Mouse (Mus musculus): ENCODE measurements around the gene Olfr303. TPM values are rescaled to one million over a fixed set of nuclear protein-coding genes. Genes with fewer than 3 reads are reported as not detected.
"Not testable (repeated sequence)": the region's sequence is repeated elsewhere in the genome, so short reads cannot be mapped to it uniquely, and the experiment has no call there.

Olfr303 gene
- not detected in 2 replicates for total RNA-seq (2014; fragmentation: Nextera tagmentation)
- total RNA-seq (2017), result 0.23 TPM in 1 of 2 replicates, not detected in the other
- not detected in 2 replicates for polyA plus RNA-seq (2012)

DNA sequence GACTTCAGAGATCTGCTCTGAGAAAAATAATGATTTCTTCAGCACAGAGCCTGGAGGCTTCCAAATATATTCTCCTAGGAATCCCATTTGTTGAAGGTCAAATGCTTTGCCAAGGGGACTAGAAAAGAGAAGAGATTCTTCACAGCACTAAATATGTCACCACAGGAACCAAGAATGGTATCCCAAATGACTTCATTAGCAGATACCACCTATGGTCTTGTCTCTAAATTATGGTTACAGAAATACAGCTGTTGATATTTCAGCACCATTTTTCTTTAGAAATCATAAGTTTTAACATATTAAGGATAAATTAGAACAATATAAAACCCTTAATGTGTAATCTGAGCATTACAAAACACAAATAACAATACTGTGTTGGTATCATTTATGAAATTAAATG lies at the start of gene Olfr303:
TSS of gene Olfr303 (minus strand) at position 101 of the 400 bp plus-strand sequence.
- no peak for DNase-seq (ENCODE audit: low spot score)

DNA sequence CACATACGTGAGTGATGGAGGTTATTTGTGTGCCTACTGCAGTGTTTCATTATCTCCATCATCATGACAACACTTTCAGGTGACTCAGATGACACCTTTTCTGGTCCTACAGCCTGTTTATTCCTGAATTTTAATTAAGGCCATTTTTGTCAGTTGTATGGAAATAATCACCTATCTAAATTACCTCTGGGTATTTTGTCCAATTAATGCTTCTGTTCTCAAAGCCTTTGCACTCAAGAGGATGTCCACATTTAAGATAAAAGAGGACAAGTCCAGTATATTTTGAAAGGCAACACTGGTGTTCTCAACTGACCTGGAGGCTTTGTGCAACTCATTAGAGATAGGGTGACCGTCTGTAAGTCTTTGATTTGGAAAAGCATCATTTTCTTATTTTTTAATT lies 6.0 kb upstream of the Olfr303 start, which contains the start of gene Olfr301:
TSS of gene Olfr301 (plus strand) at position 301 of the 400 bp plus-strand sequence.
- ATAC-seq (ENCODE audit: extremely low read depth, insufficient number of reproducible peaks, low FRiP score, poor library complexity, severe bottlenecking) (no peak), DNase-seq (ENCODE audit: low spot score) (no peak)
- Histone ChIP-seq H3K36me3 (replicated peaks) (no peaks in the 10 kb centered on the region), H3K4me3 (ENCODE audit: low read depth, low read length) (no peak within 1 kb of the TSS), H3K9me3 (replicated peaks) (no peaks in the 10 kb centered on the region), H3K4me1 (ENCODE audit: insufficient read depth, low read depth, low read length) (no peaks in the 10 kb centered on the region), H3K27me3 (ENCODE audit: insufficient read depth, low read length) (no peaks in the 10 kb centered on the region)
- no peak for TF ChIP-seq GATA2 (IDR thresholded peaks at IDR 0.05; ENCODE audit: borderline replicate concordance, low read depth, low read length)
- TF ChIP-seq POLR2AphosphoS5 (IDR thresholded peaks at IDR 0.05; ENCODE audit: insufficient replicate concordance, low read depth, low read length), result no peak
- no peak for TF ChIP-seq TAL1 (conservative IDR thresholded peaks at IDR 0.05; ENCODE audit: low read depth, low read length)
- no peak for TF ChIP-seq CTCF (IDR thresholded peaks at IDR 0.05; ENCODE audit: low read depth, low read length)
- no peak for TF ChIP-seq GATA1 (IDR thresholded peaks at IDR 0.05; ENCODE audit: borderline replicate concordance, low read length)

More for the DNA sequence above, at the start of gene Olfr303:
- ATAC-seq (ENCODE audit: extremely low read depth, insufficient number of reproducible peaks, low FRiP score, poor library complexity, severe bottlenecking), result no peak
- no peaks in the 10 kb centered on the region for H3K4me1 ChIP-seq (ENCODE audit: insufficient read depth, low read depth, low read length)
- TF ChIP-seq CTCF (IDR thresholded peaks at IDR 0.05; ENCODE audit: low read depth, low read length), result no peak
- TF ChIP-seq GATA1 (IDR thresholded peaks at IDR 0.05; ENCODE audit: borderline replicate concordance, low read length), result no peak
- no peak for TF ChIP-seq POLR2AphosphoS5 (IDR thresholded peaks at IDR 0.05; ENCODE audit: insufficient replicate concordance, low read depth, low read length)
- TF ChIP-seq GATA2 (IDR thresholded peaks at IDR 0.05; ENCODE audit: borderline replicate concordance, low read depth, low read length), result no peak
- no peak for TF ChIP-seq TAL1 (conservative IDR thresholded peaks at IDR 0.05; ENCODE audit: low read depth, low read length)
- H3K36me3 ChIP-seq (replicated peaks), result no peaks in the 10 kb centered on the region
- no peak within 1 kb of the TSS for H3K4me3 ChIP-seq (ENCODE audit: low read depth, low read length)
- H3K27me3 ChIP-seq (ENCODE audit: insufficient read depth, low read length), result no peaks in the 10 kb centered on the region
- no peaks in the 10 kb centered on the region; the same call in 1 of the 2 replicates for H3K9me3 ChIP-seq (replicated peaks)

DNA sequence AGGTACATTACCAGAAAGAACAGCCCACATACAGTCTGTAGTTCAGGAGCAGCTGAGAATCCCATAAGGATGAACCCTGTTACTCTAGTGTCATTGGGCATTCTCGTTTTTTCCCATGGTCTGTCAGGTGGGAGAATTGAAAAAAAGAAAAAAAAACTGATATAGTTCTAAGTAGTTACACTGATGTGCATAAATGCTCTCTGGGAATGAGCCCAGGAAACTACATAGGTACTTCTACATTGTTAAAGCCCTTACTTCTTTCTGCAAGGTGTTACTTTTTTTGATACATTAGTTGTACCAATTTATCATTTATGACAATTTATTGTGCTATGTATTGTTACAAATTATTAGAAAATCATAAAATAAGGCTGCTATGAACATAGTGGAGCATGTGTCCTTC lies 11.0 kb downstream of the Olfr303 start, which contains the start of gene Olfr304:
TSS of gene Olfr304 (minus strand) at position 101 of the 400 bp plus-strand sequence.
- H3K27me3 ChIP-seq (ENCODE audit: insufficient read depth, low read length), result no peaks in the 10 kb centered on the region
- ATAC-seq (ENCODE audit: extremely low read depth, insufficient number of reproducible peaks, low FRiP score, poor library complexity, severe bottlenecking) (no peak), DNase-seq (ENCODE audit: low spot score) (no peak)
- H3K36me3 ChIP-seq (replicated peaks), result no peaks in the 10 kb centered on the region
- TF ChIP-seq TAL1 (conservative IDR thresholded peaks at IDR 0.05; ENCODE audit: low read depth, low read length), result no peak
- TF ChIP-seq GATA2 (IDR thresholded peaks at IDR 0.05; ENCODE audit: borderline replicate concordance, low read depth, low read length), result no peak
- TF ChIP-seq CTCF (IDR thresholded peaks at IDR 0.05; ENCODE audit: low read depth, low read length), result no peak
- no peak for TF ChIP-seq POLR2AphosphoS5 (IDR thresholded peaks at IDR 0.05; ENCODE audit: insufficient replicate concordance, low read depth, low read length)
- H3K4me1 ChIP-seq (ENCODE audit: insufficient read depth, low read depth, low read length), result no peaks in the 10 kb centered on the region
- no peak within 1 kb of the TSS for H3K4me3 ChIP-seq (ENCODE audit: low read depth, low read length)
- no peaks in the 10 kb centered on the region for H3K9me3 ChIP-seq (replicated peaks)

DNA sequence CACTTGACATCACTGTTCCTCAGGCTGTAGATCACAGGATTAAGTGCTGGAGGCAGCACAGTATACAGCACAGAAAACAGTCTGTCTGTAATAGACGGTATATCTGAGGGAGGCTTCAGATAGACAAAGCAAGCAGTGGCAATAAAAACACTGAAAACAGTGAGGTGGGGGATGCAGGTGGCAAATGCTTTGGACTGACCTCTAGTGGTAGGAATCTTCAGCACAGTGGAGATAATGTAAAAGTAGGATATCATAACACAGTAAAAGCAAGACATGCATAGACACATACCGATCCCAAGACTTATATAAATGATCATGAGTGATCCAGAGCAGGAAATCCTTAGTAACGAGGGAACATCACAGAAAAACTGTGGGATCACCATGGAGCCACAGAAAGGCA lies 11.8 kb downstream of the Olfr303 start:
- no peaks in the 10 kb centered on the region for H3K36me3 ChIP-seq (replicated peaks)
- ATAC-seq (ENCODE audit: extremely low read depth, insufficient number of reproducible peaks, low FRiP score, poor library complexity, severe bottlenecking) (no peak), DNase-seq (ENCODE audit: low spot score) (no peak)
- no peak overlapping the region for H3K4me3 ChIP-seq (ENCODE audit: low read depth, low read length)
- H3K9me3 ChIP-seq (replicated peaks), result no peaks in the 10 kb centered on the region
- no peaks in the 10 kb centered on the region for H3K4me1 ChIP-seq (ENCODE audit: insufficient read depth, low read depth, low read length)
- no peak for TF ChIP-seq GATA1 (IDR thresholded peaks at IDR 0.05; ENCODE audit: borderline replicate concordance, low read length)
- no peak for TF ChIP-seq TAL1 (conservative IDR thresholded peaks at IDR 0.05; ENCODE audit: low read depth, low read length)
- no peak for TF ChIP-seq GATA2 (IDR thresholded peaks at IDR 0.05; ENCODE audit: borderline replicate concordance, low read depth, low read length)
- TF ChIP-seq POLR2AphosphoS5 (IDR thresholded peaks at IDR 0.05; ENCODE audit: insufficient replicate concordance, low read depth, low read length), result no peak
- TF ChIP-seq CTCF (IDR thresholded peaks at IDR 0.05; ENCODE audit: low read depth, low read length), result no peak
- H3K27me3 ChIP-seq (ENCODE audit: insufficient read depth, low read length), result no peaks in the 10 kb centered on the region

DNA sequence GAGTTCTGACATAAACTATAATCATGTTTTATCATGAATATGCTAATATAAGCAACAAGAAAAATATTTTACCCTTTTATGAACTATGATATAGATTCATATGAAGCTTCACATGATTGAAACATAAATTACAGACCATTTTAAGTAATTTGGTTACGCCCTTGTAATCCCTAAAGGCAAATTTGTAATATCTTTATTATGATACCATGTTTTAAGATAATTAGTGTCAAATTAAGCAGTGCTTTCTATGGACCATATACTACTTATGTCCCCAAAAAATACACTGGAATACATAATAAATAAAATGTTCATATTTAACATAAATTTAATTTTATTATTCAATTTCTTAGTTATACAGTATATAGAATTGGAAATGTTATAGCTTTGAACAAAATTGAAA lies 30.8 kb downstream of the Olfr303 start, which contains the start of gene Olfr305:
TSS of gene Olfr305 (minus strand) at position 101 of the 400 bp plus-strand sequence.
- no peak for TF ChIP-seq CTCF (IDR thresholded peaks at IDR 0.05; ENCODE audit: low read depth, low read length)
- TF ChIP-seq POLR2AphosphoS5 (IDR thresholded peaks at IDR 0.05; ENCODE audit: insufficient replicate concordance, low read depth, low read length), result no peak
- no peaks in the 10 kb centered on the region for H3K27me3 ChIP-seq (ENCODE audit: insufficient read depth, low read length)
- H3K36me3 ChIP-seq (replicated peaks), result no peaks in the 10 kb centered on the region
- 0 out of 2 replicates have a peak, but pooled peaks cover 2% of the 10 kb centered on the region for H3K9me3 ChIP-seq (replicated peaks)
- DNase-seq (ENCODE audit: low spot score) (no peak), ATAC-seq (ENCODE audit: extremely low read depth, insufficient number of reproducible peaks, low FRiP score, poor library complexity, severe bottlenecking) (no peak)
- H3K4me1 ChIP-seq (ENCODE audit: insufficient read depth, low read depth, low read length), result no peaks in the 10 kb centered on the region
- no peak within 1 kb of the TSS for H3K4me3 ChIP-seq (ENCODE audit: low read depth, low read length)

DNA sequence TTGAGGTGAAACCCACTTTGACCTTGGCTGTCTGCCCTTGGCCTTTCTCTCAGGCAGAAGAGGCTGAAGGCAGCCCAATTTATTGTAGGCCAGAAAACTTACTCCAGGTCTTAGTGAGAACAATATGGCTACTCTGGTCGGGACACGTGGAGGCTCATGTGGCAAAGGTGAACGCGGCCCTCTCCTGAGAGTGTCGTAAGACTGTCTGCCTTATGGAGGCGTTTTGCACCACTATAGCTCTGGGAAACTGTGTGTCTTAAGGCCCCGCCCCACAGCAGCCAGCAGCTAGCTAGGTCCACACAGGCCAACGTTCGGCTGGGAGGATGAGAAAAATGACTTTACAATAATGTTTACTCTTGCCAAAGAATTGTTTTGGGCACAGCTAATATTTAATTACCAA lies 51.3 kb downstream of the Olfr303 start:
- H3K36me3 ChIP-seq (replicated peaks); ATAC-seq (ENCODE audit: extremely low read depth, insufficient number of reproducible peaks, low FRiP score, poor library complexity, severe bottlenecking); H3K27me3 ChIP-seq (ENCODE audit: insufficient read depth, low read length); H3K9me3 ChIP-seq (replicated peaks); H3K4me1 ChIP-seq (ENCODE audit: insufficient read depth, low read depth, low read length); H3K4me3 ChIP-seq (ENCODE audit: low read depth, low read length); DNase-seq (ENCODE audit: low spot score): not testable (repeated sequence)

DNA sequence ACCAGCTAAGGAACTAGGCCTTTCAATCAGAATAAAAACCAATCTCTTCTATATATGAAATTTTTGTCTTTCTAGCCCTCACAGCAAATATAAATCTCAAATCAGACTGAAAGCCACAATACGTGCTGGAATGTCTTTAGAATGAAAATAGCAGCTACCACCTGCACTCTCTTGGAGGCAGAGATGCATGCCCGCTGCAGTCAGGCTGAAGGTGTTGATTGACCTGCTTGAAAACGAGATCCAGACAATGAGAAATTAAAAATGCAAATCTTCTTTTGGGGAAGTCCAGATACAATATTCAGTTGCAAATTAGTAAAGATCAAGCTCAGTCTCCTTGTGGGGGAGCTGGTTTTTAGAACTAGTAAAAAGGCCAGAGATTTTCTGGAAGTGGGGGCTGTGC lies 53.3 kb downstream of the Olfr303 start:
- no peak for ATAC-seq (ENCODE audit: extremely low read depth, insufficient number of reproducible peaks, low FRiP score, poor library complexity, severe bottlenecking)
- TF ChIP-seq GATA2 (IDR thresholded peaks at IDR 0.05; ENCODE audit: borderline replicate concordance, low read depth, low read length) (no peak), CTCF (IDR thresholded peaks at IDR 0.05; ENCODE audit: low read depth, low read length) (no peak), POLR2AphosphoS5 (IDR thresholded peaks at IDR 0.05; ENCODE audit: insufficient replicate concordance, low read depth, low read length) (no peak), GATA1 (IDR thresholded peaks at IDR 0.05; ENCODE audit: borderline replicate concordance, low read length) (no peak), TAL1 (conservative IDR thresholded peaks at IDR 0.05; ENCODE audit: low read depth, low read length) (no peak)

More for the DNA sequence above, 53.3 kb downstream of the Olfr303 start:
- no peak for DNase-seq (ENCODE audit: low spot score)
- Histone ChIP-seq H3K36me3 (replicated peaks) (no peaks in the 10 kb centered on the region), H3K27me3 (ENCODE audit: insufficient read depth, low read length) (no peaks in the 10 kb centered on the region), H3K4me3 (ENCODE audit: low read depth, low read length) (no peak overlapping the region), H3K4me1 (ENCODE audit: insufficient read depth, low read depth, low read length) (no peaks in the 10 kb centered on the region), H3K9me3 (replicated peaks) (peaks cover 3% of the 10 kb centered on the region)
